Mouse (Mus musculus): ENCODE measurements at regions not wholly inside any gene's neighbourhood (a gene's known extent, or its start where the extent isn't known, plus 50 kb on each side); places are given as distances from the start of the nearest gene placed in this dataset.

DNA sequence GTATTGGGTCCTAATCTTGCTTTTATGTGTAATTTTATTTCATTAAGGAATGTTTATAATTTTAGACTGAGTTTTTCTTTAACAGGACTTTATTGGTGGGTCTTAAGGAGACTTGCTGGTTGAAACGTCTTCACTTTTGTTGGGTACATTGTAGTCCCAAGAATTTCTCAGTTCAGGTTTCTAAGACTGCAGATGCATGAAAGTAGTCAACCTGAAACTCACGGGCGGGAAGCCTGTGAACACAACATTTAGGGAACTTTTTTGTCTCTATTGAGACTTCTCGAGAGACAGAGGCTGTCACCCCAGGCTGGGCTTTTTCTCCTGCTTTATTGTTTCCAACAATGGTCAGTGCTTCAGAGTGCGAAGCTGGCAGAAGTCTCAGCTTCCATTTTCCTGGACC, 152.5 kb upstream of the Ankrd55 start:
- no peak for TF ChIP-seq USF1 (IDR thresholded peaks at IDR 0.05; ENCODE audit: low read depth)
- no peak for TF ChIP-seq POLR2A (IDR thresholded peaks at IDR 0.05; ENCODE audit: insufficient read length, low read depth)
- TF ChIP-seq POLR2AphosphoS2 (IDR thresholded peaks at IDR 0.05; ENCODE audit: insufficient read length, low read depth): no peak
- TF ChIP-seq MAX (IDR thresholded peaks at IDR 0.05; ENCODE audit: low read depth): no peak
- TF ChIP-seq TCF12 (IDR thresholded peaks at IDR 0.05; ENCODE audit: insufficient read depth, poor library complexity, severe bottlenecking): no peak
- no peak for TF ChIP-seq CEBPB (IDR thresholded peaks at IDR 0.05; ENCODE audit: insufficient read depth, poor library complexity, severe bottlenecking)
- TF ChIP-seq TCF3 (IDR thresholded peaks at IDR 0.05; ENCODE audit: insufficient read length, low read depth): no peak
- no peak for TF ChIP-seq E2F4 (IDR thresholded peaks at IDR 0.05; ENCODE audit: insufficient read depth)
- no peak for TF ChIP-seq SRF (IDR thresholded peaks at IDR 0.05; ENCODE audit: control insufficient read depth, insufficient read length, low read depth)
- no peak for TF ChIP-seq MYOD1 (IDR thresholded peaks at IDR 0.05; ENCODE audit: control insufficient read depth in 1 of 3, insufficient read length in 2 of 3, low read depth in 2 of 3)
- TF ChIP-seq MYOG (IDR thresholded peaks at IDR 0.05; ENCODE audit: control insufficient read depth in 1 of 3, insufficient read depth in 1 of 3, insufficient read length in 2 of 3, low read depth in 2 of 3): no peak
- TF ChIP-seq REST (IDR thresholded peaks at IDR 0.05; ENCODE audit: insufficient read depth, insufficient read length): no peak

Data from myocyte (in vitro differentiated cells).